Mouse (Mus musculus) myocyte (in vitro differentiated cells): ENCODE data around the gene Srpx. TPM values are rescaled to one million over a fixed set of nuclear protein-coding genes. Genes with fewer than 3 reads are reported as not detected.
A peak's percentile ranks its signal among the peaks of the same experiment; 100 is the strongest.

Experiments used
- H3K27me3 ChIP-seq: one replicate; pipeline ENCODE4 v1.6.1; 2011; ENCODE audit not compliant: control insufficient read depth, insufficient read depth, insufficient read length
- H3K36me3 ChIP-seq: one replicate; pipeline ENCODE4 v1.6.1; 2011; ENCODE audit not compliant: control insufficient read depth, insufficient read depth
- H3K4me2 ChIP-seq: one replicate; pipeline ENCODE4 v1.6.1; 2011; ENCODE audit warnings: low read depth, control low read depth
- H3K4me3 ChIP-seq: one replicate; pipeline ENCODE4 v1.5.1; 2011; ENCODE audit warnings: mild to moderate bottlenecking, control low read depth, moderate library complexity
- H3K79me2 ChIP-seq: one replicate; pipeline ENCODE4 v1.6.1; 2011; ENCODE audit not compliant: control insufficient read depth, insufficient read depth
- H3ac ChIP-seq: one replicate; pipeline ENCODE4 v1.6.1; 2011; ENCODE audit not compliant: control insufficient read depth, insufficient read length
- CEBPB ChIP-seq: IDR thresholded peaks from 2 replicates; pipeline ENCODE4 v1.6.1; 2011; ENCODE audit warnings: mild to moderate bottlenecking, moderate library complexity; ENCODE audit not compliant: poor library complexity, insufficient read depth, severe bottlenecking
- E2F4 ChIP-seq: IDR thresholded peaks from one replicate; pipeline ENCODE4 v1.6.1; 2011; ENCODE audit warnings: mild to moderate bottlenecking, control low read depth, moderate library complexity; ENCODE audit not compliant: insufficient read depth
- MAX ChIP-seq: IDR thresholded peaks from one replicate; pipeline ENCODE4 v1.6.1; 2011; ENCODE audit warnings: low read depth, mild to moderate bottlenecking, control low read depth
- MYOD1 ChIP-seq, 3 experiments: IDR thresholded peaks; one replicate each; pipeline ENCODE4 v1.6.1; 2011; ENCODE audit warnings: control low read depth in 2 of 3, low read depth in 2 of 3, mild to moderate bottlenecking in 2 of 3, moderate library complexity in 1 of 3; ENCODE audit not compliant: insufficient read length in 2 of 3, control insufficient read depth in 1 of 3
- MYOG ChIP-seq, 3 experiments: IDR thresholded peaks; one replicate each; pipeline ENCODE4 v1.6.1; 2011; ENCODE audit warnings: control low read depth in 2 of 3, low read depth in 2 of 3, mild to moderate bottlenecking in 2 of 3; ENCODE audit not compliant: insufficient read length in 2 of 3, control insufficient read depth in 1 of 3, insufficient read depth in 1 of 3
- POLR2A ChIP-seq: IDR thresholded peaks from one replicate; pipeline ENCODE4 v1.6.1; 2011; ENCODE audit warnings: low read depth, mild to moderate bottlenecking, control low read depth, moderate library complexity; ENCODE audit not compliant: insufficient read length
- POLR2AphosphoS2 ChIP-seq: IDR thresholded peaks from one replicate; pipeline ENCODE4 v1.6.1; 2011; ENCODE audit warnings: low read depth, control low read depth; ENCODE audit not compliant: insufficient read length
- REST ChIP-seq: IDR thresholded peaks from one replicate; pipeline ENCODE4 v1.6.1; 2011; ENCODE audit warnings: mild to moderate bottlenecking, control low read depth, moderate library complexity; ENCODE audit not compliant: insufficient read depth, insufficient read length
- SRF ChIP-seq: IDR thresholded peaks from one replicate; pipeline ENCODE4 v1.6.1; 2011; ENCODE audit warnings: low read depth; ENCODE audit not compliant: control insufficient read depth, insufficient read length
- TCF12 ChIP-seq: IDR thresholded peaks from one replicate; pipeline ENCODE4 v1.6.1; 2011; ENCODE audit warnings: mild to moderate bottlenecking, control low read depth; ENCODE audit not compliant: poor library complexity, insufficient read depth, severe bottlenecking
- TCF3 ChIP-seq: IDR thresholded peaks from one replicate; pipeline ENCODE4 v1.6.1; 2011; ENCODE audit warnings: low read depth, control low read depth; ENCODE audit not compliant: insufficient read length
- USF1 ChIP-seq: IDR thresholded peaks from one replicate; pipeline ENCODE4 v1.6.1; 2011; ENCODE audit warnings: low read depth, mild to moderate bottlenecking, control low read depth, moderate library complexity
- polyA plus RNA-seq: library from polyadenylated mRNA; unstranded; fragments of >200 nt; fragmentation: generic; extraction: Trizol; gene quantifications from one replicate; pipeline ENCODE4 v1.2.1, GENCODE M21; 2012; ENCODE audit warnings: missing spikeins

Srpx gene
- polyA plus RNA-seq, 1 experiment, result 0.06 TPM

- H3ac ChIP-seq, result no peak overlapping the region
- peak overlapping the region; percentile 6 for H3K4me2 ChIP-seq
- no peaks in the 10 kb centered on the region for H3K36me3 ChIP-seq
- TF ChIP-seq POLR2A, result no peak
- no peak for TF ChIP-seq CEBPB
- no peak overlapping the region for H3K4me3 ChIP-seq
- H3K27me3 ChIP-seq, result no peaks in the 10 kb centered on the region
- no peaks in the 10 kb centered on the region for H3K79me2 ChIP-seq
Observed at GRCm38 (mm10) chrX:10062201-10062600, 55.3 kb downstream of the Srpx start.

GRCm38 (mm10) chrX:10034666-10035065 lies 82.8 kb downstream of the Srpx start:
- Histone ChIP-seq H3K4me3 (no peak overlapping the region), H3ac (no peak overlapping the region), H3K79me2 (no peaks in the 10 kb centered on the region), H3K27me3 (no peaks in the 10 kb centered on the region), H3K36me3 (no peaks in the 10 kb centered on the region), H3K4me2 (no peak overlapping the region)
- TF ChIP-seq SRF, result no peak
- TF ChIP-seq TCF12, result no peak
- TF ChIP-seq TCF3, result no peak
- no peak for TF ChIP-seq POLR2A
- TF ChIP-seq MAX, result no peak

GRCm38 (mm10) chrX:10010202-10010601 lies 107.3 kb downstream of the Srpx start:
- Histone ChIP-seq H3K27me3 (no peaks in the 10 kb centered on the region), H3ac (no peak overlapping the region), H3K79me2 (no peaks in the 10 kb centered on the region)

GRCm38 (mm10) chrX:10007675-10008270 lies 109.7 kb downstream of the Srpx start:
- no peaks in the 10 kb centered on the region for H3K79me2 ChIP-seq
- H3K4me2 ChIP-seq, result no peak overlapping the region
- H3K27me3 ChIP-seq, result no peaks in the 10 kb centered on the region
- TF ChIP-seq MYOD1 (IDR thresholded peaks at IDR 0.05; ENCODE audit: control insufficient read depth in 1 of 3, insufficient read length in 2 of 3, low read depth in 2 of 3), result no peak
- TF ChIP-seq E2F4, result no peak
- TF ChIP-seq USF1, result no peak
- TF ChIP-seq TCF12, result no peak
- TF ChIP-seq SRF, result no peak
- TF ChIP-seq CEBPB, result no peak
- TF ChIP-seq TCF3, result no peak
- TF ChIP-seq MYOG (IDR thresholded peaks at IDR 0.05; ENCODE audit: control insufficient read depth in 1 of 3, insufficient read depth in 1 of 3, insufficient read length in 2 of 3, low read depth in 2 of 3), result no peak
- no peak for TF ChIP-seq POLR2A
- TF ChIP-seq MAX, result no peak
- TF ChIP-seq REST, result no peak
- no peak for TF ChIP-seq POLR2AphosphoS2
- H3K36me3 ChIP-seq, result no peaks in the 10 kb centered on the region
- no peak overlapping the region for H3K4me3 ChIP-seq
- H3ac ChIP-seq, result no peak overlapping the region

More at GRCm38 (mm10) chrX:10010202-10010601, 107.3 kb downstream of the Srpx start:
- no peak overlapping the region for H3K4me3 ChIP-seq
- no peak overlapping the region for H3K4me2 ChIP-seq
- TF ChIP-seq USF1 (no peak), MYOD1 (IDR thresholded peaks at IDR 0.05; ENCODE audit: control insufficient read depth in 1 of 3, insufficient read length in 2 of 3, low read depth in 2 of 3) (no peak), CEBPB (no peak), TCF3 (no peak), POLR2AphosphoS2 (no peak), MYOG (IDR thresholded peaks at IDR 0.05; ENCODE audit: control insufficient read depth in 1 of 3, insufficient read depth in 1 of 3, insufficient read length in 2 of 3, low read depth in 2 of 3) (no peak), POLR2A (no peak), SRF (no peak)
- H3K36me3 ChIP-seq, result no peaks in the 10 kb centered on the region

- Histone ChIP-seq H3K36me3 (no peaks in the 10 kb centered on the region), H3K4me2 (no peak overlapping the region), H3K79me2 (no peaks in the 10 kb centered on the region), H3ac (no peak overlapping the region), H3K27me3 (no peaks in the 10 kb centered on the region), H3K4me3 (no peak overlapping the region)
- TF ChIP-seq TCF12 (no peak), POLR2AphosphoS2 (no peak), POLR2A (no peak), E2F4 (no peak)
Observed at GRCm38 (mm10) chrX:10005946-10006345, 111.6 kb downstream of the Srpx start.
